Comparison of ENCODE assay signal across 8 mouse cellular contexts in the genomic region with DNA sequence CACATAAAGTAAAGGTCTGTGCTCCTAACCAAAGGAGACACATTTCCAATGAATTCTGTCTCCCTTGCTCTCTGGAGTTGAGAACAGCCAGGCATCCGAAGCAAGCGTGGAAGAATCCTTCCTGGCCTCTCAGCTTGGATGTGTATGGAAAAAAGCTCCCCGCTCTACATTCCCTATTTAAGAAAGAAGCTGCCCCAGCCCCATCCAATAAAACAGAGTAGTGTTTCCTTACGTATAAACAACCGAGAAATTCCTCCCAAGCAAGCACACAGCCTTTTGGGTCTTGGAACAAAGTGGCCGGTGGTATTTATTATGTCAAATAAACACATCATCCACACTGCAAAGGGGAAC.
DNase-seq lines count a peak whose midpoint lies in the region; ATAC-seq and TF ChIP-seq lines count a peak whose summit lies in the region.

No protein-coding gene starts in this region.

- TF ChIP-seq POLR2A in lung, adult 2 months (IDR thresholded peaks at IDR 0.05; ENCODE audit: borderline replicate concordance, extremely low read depth, low read depth, low read length), result no peak

- H3K9me3 ChIP-seq in liver, embryonic 11.5 days (ENCODE audit: control insufficient read depth, low read length), result no peaks in the 10 kb centered on the region
- H3K9me3 ChIP-seq in stomach, embryonic 16.5 days (replicated peaks; ENCODE audit: control insufficient read depth, low read length), result no peaks in the 10 kb centered on the region

- H3K4me1 ChIP-seq in lung, adult 2 months (ENCODE audit: control insufficient read depth, insufficient read depth, low read length), result peaks cover 3% of the 10 kb centered on the region; the same call in 1 of the 2 replicates
- no peaks in the 10 kb centered on the region; the same call in 1 of the 2 replicates for H3K4me1 ChIP-seq in liver, embryonic 11.5 days (replicated peaks; ENCODE audit: control insufficient read depth, insufficient read depth, low read length)
- peaks cover 5% of the 10 kb centered on the region; the same call in 1 of the 2 replicates for H3K4me1 ChIP-seq in stomach, embryonic 16.5 days (ENCODE audit: control insufficient read depth, insufficient read depth, low read length)

- DNase-seq in embryo, embryonic 10.5 days (ENCODE audit: low spot score), result peak; percentile 50
- no peak for DNase-seq in embryo, embryonic 10 days (ENCODE audit: low spot score)
- DNase-seq in lung, postnatal 10 days, result peak; percentile 27
- DNase-seq in lung, adult 2 months, result no peak
- DNase-seq in liver, embryonic 11.5 days (ENCODE audit: low spot score), result no peak
- DNase-seq in layer of hippocampus, postnatal 25 days (ENCODE audit: extremely low spot score in 1 of 2, low spot score in 1 of 2), result no peak
- no peak for DNase-seq in adrenal gland, postnatal 4 days (ENCODE audit: low spot score in 2 of 2)

- H3K36me3 ChIP-seq in liver, embryonic 11.5 days (ENCODE audit: control insufficient read depth, insufficient read depth, low read length), result no peaks in the 10 kb centered on the region
- H3K36me3 ChIP-seq in stomach, embryonic 16.5 days (ENCODE audit: control insufficient read depth, insufficient read depth, low read length), result no peaks in the 10 kb centered on the region

- ATAC-seq in liver, embryonic 11.5 days (replicated peaks; ENCODE audit: low FRiP score), result no peak
- ATAC-seq in stomach, embryonic 16.5 days (ENCODE audit: insufficient read depth, low FRiP score), result peak; percentile 31

- H3K9ac ChIP-seq in liver, embryonic 11.5 days (ENCODE audit: low read depth, low read length), result no peak overlapping the region
- peak overlapping the region; percentile 43 for H3K9ac ChIP-seq in stomach, embryonic 16.5 days (ENCODE audit: low read length)

- H3K27ac ChIP-seq in liver, embryonic 11.5 days (ENCODE audit: low read depth, low read length), result 0 out of 2 replicates have a peak overlapping the region, but pooled peaks have one; percentile 52
- H3K27ac ChIP-seq in stomach, embryonic 16.5 days (ENCODE audit: low read length), result peak overlapping the region; percentile 89

- WGBS in lung, adult 2 months, result 29% methylated on average over 6 of the region's 6 CpGs
- 69% methylated on average over 6 of the region's 6 CpGs for WGBS in liver, embryonic 11.5 days
- 31% methylated on average over 6 of the region's 6 CpGs for WGBS in stomach, embryonic 16.5 days

- no peak for TF ChIP-seq CTCF in lung, adult 2 months (IDR thresholded peaks at IDR 0.05; ENCODE audit: insufficient read depth, low read length)

- H3K4me2 ChIP-seq in liver, embryonic 11.5 days, result no peak overlapping the region
- H3K4me2 ChIP-seq in stomach, embryonic 16.5 days (ENCODE audit: low read depth, low read length), result peak overlapping the region; percentile 45

- no peak overlapping the region for H3K4me3 ChIP-seq in lung, adult 2 months (replicated peaks; ENCODE audit: extremely low read depth, low read depth, low read length)
- H3K4me3 ChIP-seq in liver, embryonic 11.5 days (ENCODE audit: low read depth, low read length), result no peak overlapping the region
- no peak overlapping the region for H3K4me3 ChIP-seq in stomach, embryonic 16.5 days (replicated peaks; ENCODE audit: low read length)

- H3K27me3 ChIP-seq in liver, embryonic 11.5 days (replicated peaks; ENCODE audit: control insufficient read depth, insufficient read depth, low read length), result no peaks in the 10 kb centered on the region
- H3K27me3 ChIP-seq in stomach, embryonic 16.5 days (ENCODE audit: control insufficient read depth, insufficient read depth, low read length), result no peaks in the 10 kb centered on the region

Comparison
In these comparisons a context has a peak if more than half of its experiments do, and no peak if none do; other contexts are left out.
1. DNase-seq: peak in embryo, embryonic 10.5 days (single experiment) and lung, postnatal 10 days (single experiment); none in embryo, embryonic 10 days (single experiment), lung, adult 2 months (single experiment), liver, embryonic 11.5 days (single experiment), layer of hippocampus, postnatal 25 days (0 of 2) and adrenal gland, postnatal 4 days (0 of 2).